Mouse (Mus musculus) liver, adult 2 months (tissue): ENCODE results near the gene Vav3.

Experiments
- CTCF ChIP-seq: fragments of 200-500 bp; IDR thresholded peaks from 2 replicates; pipeline ENCODE4 v1.5.1; 2011; ENCODE audit warnings: low read depth, low read length, control low read depth
- POLR2A ChIP-seq: fragments of 200-500 bp; IDR thresholded peaks from 2 replicates; pipeline ENCODE4 v1.6.1; 2011; ENCODE audit warnings: low read length, control low read depth; ENCODE audit not compliant: insufficient read depth; ENCODE audit errors: extremely low read depth

DNA sequence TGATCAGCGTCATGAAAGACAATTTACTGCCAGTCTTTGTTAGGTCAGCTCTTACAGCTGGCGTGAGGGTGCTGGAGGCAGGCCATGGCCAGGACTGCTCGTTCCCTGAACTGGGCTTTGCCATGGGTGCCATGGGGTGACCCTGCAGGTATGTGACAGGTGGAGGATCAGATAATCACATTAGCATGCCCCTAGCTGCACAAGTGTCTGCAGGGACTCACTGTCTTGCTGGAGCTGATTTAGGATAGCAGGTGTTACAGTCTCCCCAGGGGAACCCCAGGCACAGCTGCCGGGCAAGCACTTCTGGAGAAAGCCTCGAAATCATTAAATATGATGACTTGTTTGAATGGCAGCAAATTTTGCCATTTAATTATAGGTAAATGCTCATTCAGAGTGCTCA, 156.0 kb downstream of the Vav3 start:
- TF ChIP-seq CTCF (no peak), POLR2A (no peak)
